8 mouse cellular contexts compared by ENCODE assay signal in genomic region chr7:27326101-27326880, GRCm38 (mm10). TPM values are rescaled to one million over a fixed set of nuclear protein-coding genes. Genes with fewer than 3 reads are reported as not detected.
DNase-seq lines count a peak whose midpoint lies in the region; ATAC-seq lines count a peak whose summit lies in the region.

No protein-coding gene starts in this region.

- H3K27me3 ChIP-seq in embryonic facial prominence, embryonic 15.5 days: peaks cover 48% of the 10 kb centered on the region
- H3K27me3 ChIP-seq in hindbrain, embryonic 10.5 days (ENCODE audit: insufficient read depth, poor library complexity, severe bottlenecking): peaks cover 100% of the 10 kb centered on the region
- peaks cover 94% of the 10 kb centered on the region for H3K27me3 ChIP-seq in limb, embryonic 12.5 days
- H3K27me3 ChIP-seq in neural tube, embryonic 12.5 days (replicated peaks): peaks cover 95% of the 10 kb centered on the region

- peaks cover 42% of the 10 kb centered on the region for H3K4me1 ChIP-seq in embryonic facial prominence, embryonic 15.5 days
- peaks cover 53% of the 10 kb centered on the region for H3K4me1 ChIP-seq in hindbrain, embryonic 10.5 days (replicated peaks)
- H3K4me1 ChIP-seq in limb, embryonic 12.5 days (replicated peaks): peaks cover 34% of the 10 kb centered on the region
- H3K4me1 ChIP-seq in neural tube, embryonic 12.5 days: peaks cover 22% of the 10 kb centered on the region

- H3K4me2 ChIP-seq in embryonic facial prominence, embryonic 15.5 days (replicated peaks): peak overlapping the region; percentile 49
- H3K4me2 ChIP-seq in limb, embryonic 12.5 days: peak overlapping the region; percentile 57
- H3K4me2 ChIP-seq in neural tube, embryonic 12.5 days (replicated peaks): peak overlapping the region; percentile 51

- H3K36me3 ChIP-seq in embryonic facial prominence, embryonic 15.5 days: 0 out of 2 replicates have a peak, but pooled peaks cover 9% of the 10 kb centered on the region
- H3K36me3 ChIP-seq in hindbrain, embryonic 10.5 days: no peaks in the 10 kb centered on the region
- no peaks in the 10 kb centered on the region for H3K36me3 ChIP-seq in limb, embryonic 12.5 days
- H3K36me3 ChIP-seq in neural tube, embryonic 12.5 days: no peaks in the 10 kb centered on the region

- H3K9ac ChIP-seq in embryonic facial prominence, embryonic 15.5 days: no peak overlapping the region
- no peak overlapping the region; the same call in 1 of the 2 replicates for H3K9ac ChIP-seq in limb, embryonic 12.5 days (replicated peaks)
- no peak overlapping the region for H3K9ac ChIP-seq in neural tube, embryonic 12.5 days

- ATAC-seq in embryonic facial prominence, embryonic 15.5 days (ENCODE audit: insufficient number of reproducible peaks, low FRiP score, low TSS enrichment, low read depth): no peak
- ATAC-seq in limb, embryonic 12.5 days (ENCODE audit: insufficient number of reproducible peaks, insufficient read depth, low FRiP score, low TSS enrichment, low read depth): no peak
- no peak for ATAC-seq in neural tube, embryonic 12.5 days (ENCODE audit: low FRiP score, low read depth)
- no peak for ATAC-seq in granulocyte monocyte progenitor cell, adult 5-6 weeks (replicated peaks; ENCODE audit: poor library complexity, severe bottlenecking)

- no peak overlapping the region for H3K27ac ChIP-seq in embryonic facial prominence, embryonic 15.5 days (replicated peaks)
- H3K27ac ChIP-seq in hindbrain, embryonic 10.5 days: no peak overlapping the region
- H3K27ac ChIP-seq in limb, embryonic 12.5 days: no peak overlapping the region
- H3K27ac ChIP-seq in neural tube, embryonic 12.5 days: no peak overlapping the region

- peak; percentile 60 for DNase-seq in adrenal gland, adult 2 months
- DNase-seq in adrenal gland, postnatal 4 days (ENCODE audit: low spot score in 2 of 2): no peak
- no peak for DNase-seq in hindbrain, embryonic 10.5 days (ENCODE audit: low spot score)
- no peak for DNase-seq in thymus, postnatal 14 days

- no peaks in the 10 kb centered on the region for H3K9me3 ChIP-seq in embryonic facial prominence, embryonic 15.5 days (replicated peaks)
- no peaks in the 10 kb centered on the region for H3K9me3 ChIP-seq in hindbrain, embryonic 10.5 days
- no peaks in the 10 kb centered on the region for H3K9me3 ChIP-seq in limb, embryonic 12.5 days
- H3K9me3 ChIP-seq in neural tube, embryonic 12.5 days: no peaks in the 10 kb centered on the region

- WGBS in embryonic facial prominence, embryonic 15.5 days: 39% methylated on average over 34 of the region's 34 CpGs
- WGBS in hindbrain, embryonic 10.5 days: 27% methylated on average over 34 of the region's 34 CpGs
- WGBS in limb, embryonic 12.5 days: 29% methylated on average over 34 of the region's 34 CpGs
- 33% methylated on average over 34 of the region's 34 CpGs for WGBS in neural tube, embryonic 12.5 days

- H3K4me3 ChIP-seq in embryonic facial prominence, embryonic 15.5 days (replicated peaks): peak overlapping the region; percentile 29; the same call in 1 of the 2 replicates
- H3K4me3 ChIP-seq in hindbrain, embryonic 10.5 days: peak overlapping the region; percentile 46
- H3K4me3 ChIP-seq in limb, embryonic 12.5 days (replicated peaks): peak overlapping the region; percentile 36
- H3K4me3 ChIP-seq in neural tube, embryonic 12.5 days: 0 out of 2 replicates have a peak overlapping the region, but pooled peaks have one; percentile 11

RNA-seq across cellular contexts. Expression of gene Ltbp4, which starts 11.2 kb away (rescaled TPM):
- total RNA-seq in adrenal gland, adult 2 months (2021): 10 to 100 TPM; 70.3 to 94.7 TPM
- polyA plus RNA-seq in adrenal gland, adult 2 months (2012; rRNA removed): 253 and 263 TPM in 2 replicates
- 100 to 1,000 TPM in 1 of 2 experiments, 10 to 100 TPM in 1; 95.4 to 102 TPM for total RNA-seq in adrenal gland, postnatal 4 days (2021)
- polyA plus RNA-seq in embryonic facial prominence, embryonic 15.5 days (2015; fragmentation: Nextera tagmentation; extraction: Ambion mirVana): 85.5 and 92.3 TPM in 2 replicates
- 5.8 and 7.5 TPM in 2 replicates for polyA plus RNA-seq in hindbrain, embryonic 10.5 days (2016; fragmentation: Nextera tagmentation; extraction: Ambion mirVana)
- polyA plus RNA-seq in limb, embryonic 12.5 days (2016; fragmentation: Nextera tagmentation; extraction: Ambion mirVana): 15.2 and 15.8 TPM in 2 replicates
- 6.1 and 9.9 TPM in 2 replicates for polyA plus RNA-seq in neural tube, embryonic 12.5 days (2016; fragmentation: Nextera tagmentation; extraction: Ambion mirVana)
- total RNA-seq in granulocyte monocyte progenitor cell, adult 5-6 weeks (2014; fragmentation: Nextera tagmentation): not detected in 2 replicates
- not detected in 2 replicates for total RNA-seq in granulocyte monocyte progenitor cell, adult 5-6 weeks (2017)

RNA-seq across cellular contexts. Expression of gene Shkbp1, which starts 29.5 kb away (rescaled TPM):
- 10 to 100 TPM; 11.3 to 22.5 TPM for total RNA-seq in adrenal gland, adult 2 months (2021)
- polyA plus RNA-seq in adrenal gland, adult 2 months (2012; rRNA removed): 60.8 and 74.5 TPM in 2 replicates
- total RNA-seq in adrenal gland, postnatal 4 days (2021): 10 to 100 TPM; 22.9 to 31.7 TPM
- 36.8 and 46.2 TPM in 2 replicates for polyA plus RNA-seq in embryonic facial prominence, embryonic 15.5 days (2015; fragmentation: Nextera tagmentation; extraction: Ambion mirVana)
- 76.3 and 87.4 TPM in 2 replicates for polyA plus RNA-seq in hindbrain, embryonic 10.5 days (2016; fragmentation: Nextera tagmentation; extraction: Ambion mirVana)
- polyA plus RNA-seq in limb, embryonic 12.5 days (2016; fragmentation: Nextera tagmentation; extraction: Ambion mirVana): 59.5 and 59.9 TPM in 2 replicates
- polyA plus RNA-seq in neural tube, embryonic 12.5 days (2016; fragmentation: Nextera tagmentation; extraction: Ambion mirVana): 68.6 and 68.9 TPM in 2 replicates
- 23.6 and 31.1 TPM in 2 replicates for total RNA-seq in granulocyte monocyte progenitor cell, adult 5-6 weeks (2014; fragmentation: Nextera tagmentation)
- total RNA-seq in granulocyte monocyte progenitor cell, adult 5-6 weeks (2017): 13.9 and 18.8 TPM in 2 replicates

RNA-seq across cellular contexts. Expression of gene Gm20479, which starts 30.9 kb away (rescaled TPM):
- total RNA-seq in adrenal gland, adult 2 months (2021): 1 to 10 TPM in 1 of 2 experiments, not detected in 1; 6.3 TPM
- 0.28 TPM in 2 replicates for polyA plus RNA-seq in adrenal gland, adult 2 months (2012; rRNA removed)
- 1 to 10 TPM in 1 of 2 experiments, not detected in 1; 2.5 TPM for total RNA-seq in adrenal gland, postnatal 4 days (2021)
- 0.35 and 0.43 TPM in 2 replicates for polyA plus RNA-seq in embryonic facial prominence, embryonic 15.5 days (2015; fragmentation: Nextera tagmentation; extraction: Ambion mirVana)
- polyA plus RNA-seq in hindbrain, embryonic 10.5 days (2016; fragmentation: Nextera tagmentation; extraction: Ambion mirVana): 0.50 TPM in 1 of 2 replicates, not detected in the other
- 0.42 TPM in 1 of 2 replicates, not detected in the other for polyA plus RNA-seq in limb, embryonic 12.5 days (2016; fragmentation: Nextera tagmentation; extraction: Ambion mirVana)
- polyA plus RNA-seq in neural tube, embryonic 12.5 days (2016; fragmentation: Nextera tagmentation; extraction: Ambion mirVana): 0.40 TPM in 1 of 2 replicates, not detected in the other
- total RNA-seq in granulocyte monocyte progenitor cell, adult 5-6 weeks (2014; fragmentation: Nextera tagmentation): not detected in 2 replicates
- total RNA-seq in granulocyte monocyte progenitor cell, adult 5-6 weeks (2017): 1.5 TPM in 1 of 2 replicates, not detected in the other
